Mouse (Mus musculus) ES-CJ7 (cell line): ENCODE data around the gene Ndufa1.
"Not testable (repeated sequence)": the region's sequence is repeated elsewhere in the genome, so short reads cannot be mapped to it uniquely, and the experiment has no call there.

Source experiments
- DNase-seq: peaks from one replicate; pipeline ENCODE4 v3.0.0; 2011; ENCODE audit warnings: low read depth, low spot score

The Ndufa1 gene

DNA sequence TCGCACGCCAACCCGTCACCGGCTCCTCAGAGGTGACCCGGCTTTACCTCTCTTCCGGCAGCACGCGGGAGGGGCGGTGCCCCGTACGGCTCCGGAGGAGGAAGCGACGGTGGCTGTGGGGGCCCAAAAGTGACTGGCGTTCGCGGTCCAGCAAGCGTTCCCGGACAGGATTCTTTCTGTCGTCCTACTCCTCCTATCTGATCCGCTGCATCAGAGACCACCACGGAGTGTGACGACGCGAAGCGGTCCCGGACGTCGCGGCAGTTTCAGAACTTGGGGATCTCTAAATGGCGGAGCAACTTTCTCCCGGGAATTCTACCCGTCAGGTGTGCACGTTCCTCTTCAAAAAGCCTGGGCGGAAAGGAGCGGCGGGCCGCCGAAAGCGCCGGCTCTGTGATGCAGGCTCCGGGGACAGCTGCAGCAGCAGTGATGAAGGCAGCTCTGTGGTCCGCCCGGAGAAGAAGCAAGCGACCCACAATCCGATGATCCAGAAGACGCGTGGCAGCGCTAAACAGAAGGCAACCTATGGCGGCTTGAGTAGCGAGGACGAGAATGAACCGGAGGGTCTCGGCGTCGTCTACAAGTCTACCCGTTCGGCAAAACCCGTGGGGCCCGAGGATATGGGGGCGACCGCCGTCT, at the start of gene Ndufa1, which contains the start of gene Rnf113a1:
TSS of gene Ndufa1 (minus strand) at position 59 of the 639 bp plus-strand sequence.
TSS of gene Rnf113a1 (plus strand) at position 141 of the 639 bp plus-strand sequence.
- DNase-seq: peak; percentile 71

DNA sequence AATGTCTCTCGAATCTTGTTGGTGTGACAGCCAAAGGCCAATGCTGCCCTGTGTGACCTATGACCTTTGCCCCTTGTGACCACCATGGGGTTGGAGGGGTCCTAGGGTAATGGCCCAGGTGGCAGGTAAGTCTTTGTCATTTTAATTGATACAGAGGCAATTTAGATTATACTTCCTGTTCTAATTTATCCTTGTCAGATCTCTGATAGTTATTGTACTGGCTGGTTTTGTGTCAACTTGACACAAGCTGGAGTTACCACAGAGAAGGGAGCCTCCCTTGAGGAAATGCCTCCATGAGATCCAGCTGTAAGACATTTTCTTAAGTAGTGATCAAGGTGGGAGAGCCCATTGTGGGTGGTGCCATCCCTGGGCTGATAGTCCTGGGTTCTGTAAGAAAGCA, 31.2 kb upstream of the Ndufa1 start, which contains the start of gene Rhox1:
TSS of gene Rhox1 (minus strand) at position 101 of the 400 bp plus-strand sequence.
- not testable (repeated sequence) for DNase-seq

DNA sequence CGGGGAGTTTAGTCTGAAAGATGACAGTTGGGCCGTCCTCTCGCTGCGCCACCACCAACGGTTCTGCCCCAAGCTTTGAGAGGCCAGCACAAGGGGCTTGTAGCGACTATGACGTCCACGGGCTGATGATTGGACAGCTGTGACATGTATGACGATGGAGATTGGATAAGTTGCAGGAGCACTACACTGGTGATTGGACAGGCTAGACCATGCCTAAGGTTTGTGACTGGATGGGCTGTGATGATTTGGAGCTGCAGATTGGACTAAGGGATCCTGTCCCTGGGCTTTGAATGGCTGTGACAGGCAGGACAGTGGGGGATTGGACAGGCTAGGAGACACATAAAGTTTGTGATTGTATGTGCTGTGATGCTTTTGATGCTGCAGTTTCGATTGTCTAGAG, 20.0 kb upstream of the Ndufa1 start, which contains the start of gene Gm9:
TSS of gene Gm9 (minus strand) at position 101 of the 400 bp plus-strand sequence.
- no peak for DNase-seq

- DNase-seq: peak; percentile 51
Measured at GRCm38 (mm10) chrX:37198676-37199075, 7.7 kb upstream of the Ndufa1 start.

DNA sequence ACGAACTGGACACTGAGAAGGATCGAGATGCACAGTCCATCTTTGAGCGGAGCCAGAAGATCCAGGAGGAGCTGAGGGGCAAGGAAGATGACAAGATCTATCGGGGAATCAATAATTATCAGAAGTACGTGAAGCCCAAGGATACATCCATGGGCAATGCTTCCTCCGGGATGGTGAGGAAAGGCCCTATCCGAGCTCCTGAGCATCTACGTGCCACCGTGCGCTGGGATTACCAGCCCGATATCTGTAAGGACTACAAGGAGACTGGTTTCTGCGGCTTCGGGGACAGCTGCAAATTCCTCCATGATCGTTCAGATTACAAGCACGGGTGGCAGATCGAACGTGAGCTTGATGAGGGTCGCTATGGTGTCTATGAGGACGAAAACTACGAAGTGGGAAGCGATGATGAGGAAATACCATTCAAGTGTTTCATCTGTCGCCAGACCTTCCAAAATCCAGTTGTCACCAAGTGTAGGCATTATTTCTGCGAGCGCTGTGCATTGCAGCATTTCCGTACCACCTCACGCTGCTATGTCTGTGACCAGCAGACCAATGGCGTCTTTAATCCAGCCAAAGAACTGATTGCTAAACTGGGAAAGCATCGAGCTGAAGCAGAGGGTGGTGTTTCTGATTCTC, 899 bp upstream of the Ndufa1 start:
- DNase-seq: peak; percentile 7

DNA sequence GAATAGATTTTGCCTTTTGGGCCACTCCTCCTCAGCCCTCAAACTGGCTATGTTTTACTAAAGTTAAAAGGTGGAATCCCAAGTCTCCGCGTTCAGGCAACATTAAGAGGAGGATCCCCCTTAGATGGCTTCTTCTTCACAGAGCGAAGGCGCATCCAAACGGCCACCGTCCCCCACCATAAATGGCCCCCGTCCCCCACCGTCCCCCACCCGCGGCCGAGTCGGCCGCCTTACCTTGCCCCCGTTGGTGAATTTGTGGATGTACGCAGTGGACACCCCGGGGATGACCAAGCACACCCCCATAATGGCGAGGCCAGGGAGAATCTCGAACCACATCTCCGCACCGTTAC, 233 bp downstream of the Ndufa1 start:
- DNase-seq: no peak

GRCm38 (mm10) chrX:37184401-37184800, 6.6 kb downstream of the Ndufa1 start:
- not testable (repeated sequence) for DNase-seq

GRCm38 (mm10) chrX:37168742-37169141, 22.2 kb downstream of the Ndufa1 start, which contains the start of gene Akap14:
TSS of gene Akap14 (minus strand) at chrX:37168842.
- DNase-seq: no peak

DNA sequence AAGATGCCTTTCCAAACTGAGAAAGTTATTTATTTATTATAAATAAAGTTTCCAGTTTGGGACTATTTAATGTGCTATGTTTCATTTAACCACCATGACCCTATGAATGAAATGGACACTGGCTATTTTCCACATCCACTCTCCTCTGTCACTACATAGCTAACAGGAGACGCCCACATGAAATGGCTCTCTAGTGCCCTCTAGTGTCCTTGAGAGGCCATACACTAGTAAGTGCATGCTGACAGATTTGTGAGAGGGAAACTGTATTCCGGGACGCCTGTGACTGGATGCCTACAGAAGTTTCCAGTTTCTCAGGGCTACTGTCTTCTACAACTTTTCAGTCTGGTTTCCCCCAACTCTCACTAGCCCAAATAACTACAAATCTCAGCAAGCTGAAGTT, 23.9 kb downstream of the Ndufa1 start:
- peak; percentile 64 for DNase-seq

DNA sequence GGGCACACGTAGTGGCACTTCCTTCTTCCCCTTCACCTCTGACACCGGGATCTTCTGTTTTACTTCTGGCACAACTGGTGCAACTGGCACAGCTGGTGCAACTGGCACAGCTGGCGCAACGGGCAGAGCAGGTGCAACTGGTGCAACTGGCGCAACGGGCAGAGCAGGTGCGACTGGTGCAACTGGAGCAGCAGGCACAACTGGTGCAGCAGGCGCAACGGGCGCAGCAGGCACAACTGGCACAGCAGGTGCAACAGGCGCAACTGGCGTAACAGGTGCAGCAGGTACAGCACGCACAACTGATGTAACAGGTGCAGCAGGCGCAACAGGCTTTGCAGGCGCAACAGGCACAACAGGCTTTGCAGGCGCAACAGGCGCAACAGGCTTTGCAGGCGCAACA, 27.8 kb downstream of the Ndufa1 start:
- no peak for DNase-seq

DNA sequence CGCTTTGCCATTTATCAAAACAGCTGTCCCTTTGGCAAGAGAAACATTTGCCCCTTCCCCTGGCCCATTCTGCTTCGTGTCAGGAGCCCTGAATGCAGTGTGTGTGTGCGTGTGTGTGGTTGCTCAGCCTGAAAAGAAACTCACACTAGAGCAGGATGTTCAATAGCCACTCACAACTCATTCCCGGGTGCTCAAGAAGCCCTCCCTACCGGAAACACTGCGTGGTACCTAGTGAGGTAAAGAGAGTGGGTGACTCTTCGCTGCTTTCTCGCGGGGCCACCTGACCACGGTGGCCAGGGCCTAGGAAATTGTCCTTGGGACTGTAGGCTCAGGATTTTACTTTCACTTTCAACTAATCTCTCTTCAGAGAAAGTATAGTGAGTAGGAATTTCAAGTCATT, 29.8 kb downstream of the Ndufa1 start:
- DNase-seq: no peak

GRCm38 (mm10) chrX:37157839-37158238, 33.1 kb downstream of the Ndufa1 start:
- DNase-seq: peak; percentile 4

DNA sequence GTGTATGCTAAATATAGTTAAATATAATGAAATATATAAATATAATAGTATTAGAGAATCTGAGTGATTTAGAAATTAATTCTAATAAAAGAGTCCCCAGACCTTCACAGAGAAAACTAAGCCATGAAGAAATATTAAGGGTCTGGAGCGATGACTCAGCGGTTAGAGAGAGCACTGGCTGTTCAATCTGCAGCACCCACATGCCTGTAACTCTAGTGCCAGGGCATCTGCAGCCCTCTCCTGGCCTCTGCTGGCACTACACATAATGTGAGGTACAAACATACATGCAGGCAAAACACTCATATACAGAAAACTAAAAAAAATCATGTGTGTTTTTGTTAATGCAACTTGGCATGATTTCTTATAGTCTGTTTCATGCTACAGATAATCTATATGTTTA, 46.0 kb downstream of the Ndufa1 start:
- peak; percentile 26 for DNase-seq

DNA sequence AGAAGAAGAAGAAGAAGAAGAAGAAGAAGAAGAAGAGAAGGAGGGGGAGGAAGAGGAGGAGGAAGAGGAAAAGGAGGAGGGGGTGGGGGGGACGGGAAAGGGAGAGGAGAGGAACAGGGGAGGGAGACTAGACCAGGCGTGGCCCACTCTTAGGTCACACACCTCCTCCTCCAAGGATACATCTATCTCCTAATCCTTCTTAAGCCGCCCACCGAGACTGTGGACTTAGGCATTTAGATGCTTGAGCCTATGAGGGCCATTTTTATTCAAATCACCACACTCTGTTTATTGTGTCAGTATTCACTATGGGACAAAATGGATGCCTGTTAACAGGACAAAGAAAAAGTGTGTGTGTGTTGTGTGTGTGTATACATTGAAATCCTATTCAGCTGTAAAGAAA, 46.5 kb downstream of the Ndufa1 start:
- not testable (repeated sequence) for DNase-seq

DNA sequence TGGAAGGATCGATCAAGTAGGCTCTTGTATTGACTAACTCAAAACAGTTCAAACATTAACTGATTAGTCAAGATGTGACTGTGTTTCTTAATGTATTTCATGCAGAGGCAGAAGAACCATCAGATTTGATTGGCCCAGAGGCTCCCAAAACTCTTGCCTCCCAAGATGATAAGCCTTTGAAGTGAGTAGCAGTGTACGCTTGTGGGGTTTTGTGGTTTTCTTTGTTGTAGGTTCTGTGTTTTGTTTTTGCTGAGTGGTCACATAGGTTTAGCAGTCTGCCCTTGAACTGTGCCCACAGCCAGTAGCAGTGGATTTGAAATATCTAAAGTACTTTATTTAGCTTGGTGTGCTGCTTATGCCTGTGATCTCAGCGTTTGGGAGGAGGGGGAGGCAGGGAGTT, 49.2 kb downstream of the Ndufa1 start:
- DNase-seq: no peak
